Mouse (Mus musculus): ENCODE measurements around the gene Akap4. TPM values are rescaled to one million over a fixed set of nuclear protein-coding genes. Genes with fewer than 3 reads are reported as not detected.

The Akap4 gene
- not detected in 2 replicates for polyA plus RNA-seq (2015; fragmentation: Nextera tagmentation; extraction: Ambion mirVana)

- no peak for ATAC-seq (replicated peaks; ENCODE audit: low FRiP score)
- no peaks in the 10 kb centered on the region for H3K9me3 ChIP-seq (replicated peaks)
- H3K27me3 ChIP-seq = no peaks in the 10 kb centered on the region
- H3K4me3 ChIP-seq (replicated peaks) = no peak within 1 kb of the TSS
- H3K4me2 ChIP-seq = no peak within 1 kb of the TSS
- no peaks in the 10 kb centered on the region for H3K4me1 ChIP-seq
- H3K27ac ChIP-seq = no peak within 1 kb of the TSS
- H3K9ac ChIP-seq = no peak within 1 kb of the TSS
- 96% methylated on average over 1 of the region's 1 CpGs for WGBS
- no peaks in the 10 kb centered on the region for H3K36me3 ChIP-seq
These were observed at the start of gene Akap4 for GRCm38 (mm10) chrX:7067219-7067618. TSS of gene Akap4 (plus strand) at chrX:7067519.

GRCm38 (mm10) chrX:7041519-7041918 is 25.8 kb upstream of the Akap4 start, which contains the start of gene Ccnb3:
TSS of gene Ccnb3 (minus strand) at chrX:7041619.
- Histone ChIP-seq H3K9me3 (replicated peaks) (no peaks in the 10 kb centered on the region), H3K9ac (no peak within 1 kb of the TSS), H3K4me2 (no peak within 1 kb of the TSS), H3K4me1 (no peaks in the 10 kb centered on the region), H3K4me3 (replicated peaks) (no peak within 1 kb of the TSS), H3K27ac (no peak within 1 kb of the TSS), H3K36me3 (no peaks in the 10 kb centered on the region), H3K27me3 (no peaks in the 10 kb centered on the region)
- WGBS = 93% methylated on average over 19 of the region's 19 CpGs
- ATAC-seq (replicated peaks; ENCODE audit: low FRiP score) = no peak

- no peak overlapping the region for H3K9ac ChIP-seq
- H3K9me3 ChIP-seq (replicated peaks) = no peaks in the 10 kb centered on the region
- no peaks in the 10 kb centered on the region for H3K27me3 ChIP-seq
- no peaks in the 10 kb centered on the region for H3K4me1 ChIP-seq
- H3K36me3 ChIP-seq = no peaks in the 10 kb centered on the region
- ATAC-seq (replicated peaks; ENCODE audit: low FRiP score) = no peak
- no peak overlapping the region for H3K27ac ChIP-seq
- H3K4me2 ChIP-seq = no peak overlapping the region
- H3K4me3 ChIP-seq (replicated peaks) = no peak overlapping the region
These were observed 10.3 kb upstream of the Akap4 start for GRCm38 (mm10) chrX:7057056-7057455.

- Histone ChIP-seq H3K4me2 (no peak overlapping the region), H3K4me3 (replicated peaks) (no peak overlapping the region), H3K9me3 (replicated peaks) (no peaks in the 10 kb centered on the region), H3K27ac (no peak overlapping the region), H3K27me3 (no peaks in the 10 kb centered on the region), H3K4me1 (no peaks in the 10 kb centered on the region), H3K9ac (no peak overlapping the region), H3K36me3 (no peaks in the 10 kb centered on the region)
- no peak for ATAC-seq (replicated peaks; ENCODE audit: low FRiP score)
- WGBS = 87% methylated on average over 2 of the region's 2 CpGs
These were observed 9.7 kb upstream of the Akap4 start for GRCm38 (mm10) chrX:7057634-7058033.

- H3K27ac ChIP-seq = no peak overlapping the region
- H3K27me3 ChIP-seq = no peaks in the 10 kb centered on the region
- H3K9me3 ChIP-seq (replicated peaks) = no peaks in the 10 kb centered on the region
- no peaks in the 10 kb centered on the region for H3K36me3 ChIP-seq
- no peak for ATAC-seq (replicated peaks; ENCODE audit: low FRiP score)
- no peak overlapping the region for H3K9ac ChIP-seq
- no peak overlapping the region for H3K4me2 ChIP-seq
- H3K4me1 ChIP-seq = no peaks in the 10 kb centered on the region
- no peak overlapping the region for H3K4me3 ChIP-seq (replicated peaks)
These were observed 3.2 kb upstream of the Akap4 start for GRCm38 (mm10) chrX:7064109-7064508.

- no peak overlapping the region for H3K27ac ChIP-seq
- no peaks in the 10 kb centered on the region for H3K9me3 ChIP-seq (replicated peaks)
- H3K4me1 ChIP-seq = no peaks in the 10 kb centered on the region
- H3K27me3 ChIP-seq = no peaks in the 10 kb centered on the region
- H3K36me3 ChIP-seq = no peaks in the 10 kb centered on the region
- no peak overlapping the region for H3K9ac ChIP-seq
- H3K4me3 ChIP-seq (replicated peaks) = no peak overlapping the region
- ATAC-seq (replicated peaks; ENCODE audit: low FRiP score) = no peak
- H3K4me2 ChIP-seq = no peak overlapping the region
- 87% methylated on average over 2 of the region's 2 CpGs for WGBS
These were observed 683 bp downstream of the Akap4 start for GRCm38 (mm10) chrX:7068002-7068401.

- H3K4me2 ChIP-seq = no peak overlapping the region
- no peaks in the 10 kb centered on the region for H3K9me3 ChIP-seq (replicated peaks)
- H3K9ac ChIP-seq = no peak overlapping the region
- H3K36me3 ChIP-seq = no peaks in the 10 kb centered on the region
- no peak overlapping the region for H3K27ac ChIP-seq
- H3K4me1 ChIP-seq = no peaks in the 10 kb centered on the region
- no peaks in the 10 kb centered on the region for H3K27me3 ChIP-seq
- no peak overlapping the region for H3K4me3 ChIP-seq (replicated peaks)
- no peak for ATAC-seq (replicated peaks; ENCODE audit: low FRiP score)
- WGBS = 78% methylated on average over 6 of the region's 6 CpGs
These were observed 12.6 kb downstream of the Akap4 start for GRCm38 (mm10) chrX:7079820-7080429.

- no peaks in the 10 kb centered on the region for H3K36me3 ChIP-seq
- H3K9ac ChIP-seq = no peak overlapping the region
- no peak overlapping the region for H3K4me3 ChIP-seq (replicated peaks)
- no peaks in the 10 kb centered on the region for H3K4me1 ChIP-seq
- WGBS = 53% methylated on average over 1 of the region's 1 CpGs
- no peak overlapping the region for H3K4me2 ChIP-seq
- H3K9me3 ChIP-seq (replicated peaks) = no peaks in the 10 kb centered on the region
- H3K27ac ChIP-seq = no peak overlapping the region
- ATAC-seq (replicated peaks; ENCODE audit: low FRiP score) = no peak
- H3K27me3 ChIP-seq = no peaks in the 10 kb centered on the region
These were observed 18.6 kb downstream of the Akap4 start for GRCm38 (mm10) chrX:7085878-7086277.

GRCm38 (mm10) chrX:7090323-7090722 is 23.0 kb downstream of the Akap4 start:
- Histone ChIP-seq H3K27ac (no peak overlapping the region), H3K27me3 (no peaks in the 10 kb centered on the region), H3K9ac (no peak overlapping the region), H3K36me3 (no peaks in the 10 kb centered on the region), H3K4me3 (replicated peaks) (no peak overlapping the region), H3K9me3 (replicated peaks) (no peaks in the 10 kb centered on the region), H3K4me2 (no peak overlapping the region), H3K4me1 (no peaks in the 10 kb centered on the region)
- no peak for ATAC-seq (replicated peaks; ENCODE audit: low FRiP score)

GRCm38 (mm10) chrX:7102280-7102679 is 35.0 kb downstream of the Akap4 start:
- Histone ChIP-seq H3K4me3 (replicated peaks) (no peak overlapping the region), H3K27ac (no peak overlapping the region), H3K27me3 (no peaks in the 10 kb centered on the region), H3K36me3 (no peaks in the 10 kb centered on the region), H3K4me2 (no peak overlapping the region), H3K9me3 (replicated peaks) (no peaks in the 10 kb centered on the region), H3K9ac (no peak overlapping the region), H3K4me1 (no peaks in the 10 kb centered on the region)
- no peak for ATAC-seq (replicated peaks; ENCODE audit: low FRiP score)

GRCm38 (mm10) chrX:7114885-7115284 is 47.6 kb downstream of the Akap4 start:
- WGBS = 88% methylated on average over 3 of the region's 3 CpGs
- no peak overlapping the region for H3K4me3 ChIP-seq (replicated peaks)
- H3K27ac ChIP-seq = no peak overlapping the region
- no peaks in the 10 kb centered on the region for H3K9me3 ChIP-seq (replicated peaks)
- ATAC-seq (replicated peaks; ENCODE audit: low FRiP score) = no peak
- H3K4me1 ChIP-seq = no peaks in the 10 kb centered on the region
- no peaks in the 10 kb centered on the region for H3K27me3 ChIP-seq
- no peak overlapping the region for H3K4me2 ChIP-seq
- no peak overlapping the region for H3K9ac ChIP-seq
- no peaks in the 10 kb centered on the region for H3K36me3 ChIP-seq

GRCm38 (mm10) chrX:7121618-7122280 is 54.4 kb downstream of the Akap4 start:
- ATAC-seq (replicated peaks; ENCODE audit: low FRiP score) = no peak
- Histone ChIP-seq H3K9ac (no peak overlapping the region), H3K4me2 (no peak overlapping the region), H3K4me1 (no peaks in the 10 kb centered on the region), H3K36me3 (no peaks in the 10 kb centered on the region), H3K9me3 (replicated peaks) (no peaks in the 10 kb centered on the region), H3K27ac (no peak overlapping the region), H3K4me3 (replicated peaks) (no peak overlapping the region), H3K27me3 (no peaks in the 10 kb centered on the region)
- WGBS = 62% methylated on average over 4 of the region's 4 CpGs
